Mouse (Mus musculus) midbrain, embryonic 11.5 days (tissue): ENCODE measurements at regions not wholly inside any gene's neighbourhood (a gene's known extent, or its start where the extent isn't known, plus 50 kb on each side); places are given as distances from the start of the nearest gene placed in this dataset.

ENCODE experiments used
- ATAC-seq: fragments of 200-750 bp; cut with Nextera tagmentation; 2 replicates; pipeline ENCODE4 v1.8.0; 2017; ENCODE audit warnings: moderate TSS enrichment, moderate library complexity; ENCODE audit not compliant: low FRiP score
- DNase-seq: peaks from one replicate; pipeline ENCODE4 v3.0.0; 2015; ENCODE audit warnings: low spot score; ENCODE audit errors: missing footprints
- H3K27ac ChIP-seq: fragments of 300-500 bp; sonication (generic); 2 replicates; pipeline ENCODE4 v1.5.1; 2014; ENCODE audit warnings: low read depth, low read length
- H3K27me3 ChIP-seq: fragments of 300-500 bp; sonication (generic); 2 replicates; pipeline ENCODE4 v1.6.1; 2014; ENCODE audit warnings: mild to moderate bottlenecking, low read length, moderate library complexity, mixed read lengths; ENCODE audit not compliant: control insufficient read depth, insufficient read depth
- H3K36me3 ChIP-seq: fragments of 300-500 bp; sonication (generic); 2 replicates; pipeline ENCODE4 v1.6.1; 2014; ENCODE audit warnings: mild to moderate bottlenecking, low read length, moderate library complexity, mixed read lengths; ENCODE audit not compliant: control insufficient read depth, insufficient read depth
- H3K4me1 ChIP-seq: fragments of 300-500 bp; sonication (generic); 2 replicates; pipeline ENCODE4 v1.6.1; 2014; ENCODE audit warnings: low read length; ENCODE audit not compliant: control insufficient read depth, insufficient read depth
- H3K4me2 ChIP-seq: fragments of 300-500 bp; sonication (generic); 2 replicates; pipeline ENCODE4 v1.6.1; 2014; ENCODE audit warnings: mild to moderate bottlenecking, moderate library complexity
- H3K4me3 ChIP-seq: fragments of 300-500 bp; sonication (generic); 2 replicates; pipeline ENCODE4 v1.5.1; 2014; ENCODE audit warnings: low read depth, low read length
- H3K9ac ChIP-seq: fragments of 300-500 bp; sonication (generic); 2 replicates; pipeline ENCODE4 v1.6.1; 2014; ENCODE audit warnings: low read length
- H3K9me3 ChIP-seq: fragments of 300-500 bp; sonication (generic); 2 replicates; pipeline ENCODE4 v1.6.1; 2016; ENCODE audit warnings: low read length; ENCODE audit not compliant: control insufficient read depth
- WGBS: fragments of 180-500 bp; shearing (Covaris S2); extraction: QIAGEN DNeasy Blood & Tissue Kit; methylation state at CpG from one replicate; pipeline ENCODE4 v1.1.7; 2014; 5-methylcytosine and 5-hydroxymethylcytosine counted together

GRCm38 (mm10) chr3:41365145-41365830 is 190.2 kb upstream of the Jade1 start:
- Histone ChIP-seq H3K9me3 (no peaks in the 10 kb centered on the region), H3K36me3 (no peaks in the 10 kb centered on the region), H3K9ac (no peak overlapping the region), H3K4me2 (no peak overlapping the region), H3K27me3 (no peaks in the 10 kb centered on the region), H3K27ac (no peak overlapping the region), H3K4me1 (no peaks in the 10 kb centered on the region), H3K4me3 (no peak overlapping the region)
- 84% methylated on average over 8 of the region's 8 CpGs for WGBS
- no peak for DNase-seq
- no peak for ATAC-seq

GRCm38 (mm10) chr3:41363947-41364346 is 191.6 kb upstream of the Jade1 start:
- H3K27ac ChIP-seq = no peak overlapping the region
- DNase-seq (no peak), ATAC-seq (no peak)
- H3K9me3 ChIP-seq = no peaks in the 10 kb centered on the region
- no peak overlapping the region for H3K9ac ChIP-seq
- no peaks in the 10 kb centered on the region for H3K4me1 ChIP-seq
- no peaks in the 10 kb centered on the region for H3K27me3 ChIP-seq
- no peak overlapping the region for H3K4me2 ChIP-seq
- H3K4me3 ChIP-seq = no peak overlapping the region
- H3K36me3 ChIP-seq = no peaks in the 10 kb centered on the region
- WGBS = 79% methylated on average over 3 of the region's 3 CpGs

DNA sequence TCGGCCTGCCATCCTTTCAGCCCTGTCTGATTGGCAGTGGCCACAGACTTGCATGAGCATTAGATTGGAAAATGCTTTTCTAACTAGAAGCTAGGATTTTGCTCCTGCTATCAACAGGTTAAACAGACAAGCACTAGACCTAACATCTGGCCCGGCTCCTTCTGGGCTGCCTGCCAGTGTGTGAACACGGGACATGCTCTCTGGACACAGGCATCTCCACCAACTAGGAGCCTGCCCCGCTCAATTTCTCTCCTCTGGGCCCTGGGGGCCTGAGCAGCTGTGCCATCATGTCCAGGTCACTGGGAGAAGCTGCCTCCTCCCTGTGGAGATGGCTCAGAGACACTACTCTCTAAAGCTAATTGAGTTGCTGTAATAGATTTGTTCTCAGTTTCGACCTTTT is 195.3 kb upstream of the Jade1 start:
- H3K27ac ChIP-seq = no peak overlapping the region
- DNase-seq (no peak), ATAC-seq (no peak)
- no peaks in the 10 kb centered on the region for H3K9me3 ChIP-seq
- H3K9ac ChIP-seq = no peak overlapping the region
- H3K4me1 ChIP-seq = no peaks in the 10 kb centered on the region
- no peaks in the 10 kb centered on the region for H3K36me3 ChIP-seq
- H3K4me3 ChIP-seq = no peak overlapping the region
- no peak overlapping the region for H3K4me2 ChIP-seq
- H3K27me3 ChIP-seq = no peaks in the 10 kb centered on the region
- WGBS = 72% methylated on average over 5 of the region's 5 CpGs

DNA sequence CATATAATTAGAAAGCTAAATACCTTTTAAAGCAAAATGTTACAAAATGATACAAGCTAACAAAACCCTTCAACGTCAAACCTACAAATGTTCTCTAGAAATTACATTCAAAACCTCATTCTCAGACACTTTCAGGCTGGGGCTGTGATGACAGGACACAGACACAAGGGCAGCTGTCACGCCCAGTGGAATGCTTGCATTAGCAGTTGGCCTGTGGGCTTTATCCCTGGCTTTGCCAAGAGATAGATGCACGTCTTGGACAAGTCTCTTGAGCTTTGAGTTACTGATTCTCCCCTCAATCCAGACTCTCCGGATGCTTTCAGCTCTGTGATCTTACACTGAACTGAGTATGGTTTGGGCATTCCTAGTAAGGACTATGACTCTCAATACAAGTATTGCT is 196.1 kb upstream of the Jade1 start:
- H3K4me2 ChIP-seq = no peak overlapping the region
- H3K36me3 ChIP-seq = no peaks in the 10 kb centered on the region
- no peak overlapping the region for H3K27ac ChIP-seq
- ATAC-seq = no peak
- H3K27me3 ChIP-seq = no peaks in the 10 kb centered on the region
- H3K9ac ChIP-seq = no peak overlapping the region
- H3K4me1 ChIP-seq = no peaks in the 10 kb centered on the region
- no peaks in the 10 kb centered on the region for H3K9me3 ChIP-seq
- no peak overlapping the region for H3K4me3 ChIP-seq
- 77% methylated on average over 4 of the region's 4 CpGs for WGBS
- DNase-seq = no peak

- DNase-seq = no peak
- H3K27ac ChIP-seq = no peak overlapping the region
- H3K27me3 ChIP-seq = no peaks in the 10 kb centered on the region
- no peak overlapping the region for H3K9ac ChIP-seq
- H3K4me3 ChIP-seq = no peak overlapping the region
- 17% methylated on average over 2 of the region's 2 CpGs for WGBS
- no peaks in the 10 kb centered on the region for H3K9me3 ChIP-seq
- ATAC-seq = no peak
- no peak overlapping the region for H3K4me2 ChIP-seq
- H3K36me3 ChIP-seq = no peaks in the 10 kb centered on the region
- no peaks in the 10 kb centered on the region for H3K4me1 ChIP-seq
Observed at GRCm38 (mm10) chr3:41353021-41353420, 202.5 kb upstream of the Jade1 start.

DNA sequence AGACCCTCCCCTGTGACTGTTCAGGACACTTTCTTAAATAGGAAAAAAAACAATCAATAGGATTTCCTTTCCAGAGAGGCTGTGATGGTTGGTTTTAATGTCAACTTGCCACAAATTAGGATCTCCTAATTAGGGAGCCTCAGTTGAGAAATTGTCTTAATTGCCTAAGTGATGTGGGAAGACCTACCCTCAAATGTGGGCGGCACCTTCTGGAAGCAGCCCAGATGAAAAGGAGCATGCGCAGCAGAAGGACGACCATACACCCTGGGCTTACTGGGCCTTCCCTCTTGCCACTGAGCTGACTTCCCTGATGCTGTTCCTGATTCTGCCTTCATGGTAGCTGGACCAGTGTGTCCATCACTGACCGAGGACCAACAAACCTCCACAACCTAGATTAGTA is 203.7 kb upstream of the Jade1 start:
- Histone ChIP-seq H3K36me3 (no peaks in the 10 kb centered on the region), H3K4me1 (no peaks in the 10 kb centered on the region), H3K27ac (no peak overlapping the region), H3K4me3 (no peak overlapping the region), H3K4me2 (no peak overlapping the region), H3K9ac (no peak overlapping the region), H3K27me3 (no peaks in the 10 kb centered on the region), H3K9me3 (no peaks in the 10 kb centered on the region)
- no peak for ATAC-seq
- WGBS = 85% methylated on average over 4 of the region's 4 CpGs
- no peak for DNase-seq

DNA sequence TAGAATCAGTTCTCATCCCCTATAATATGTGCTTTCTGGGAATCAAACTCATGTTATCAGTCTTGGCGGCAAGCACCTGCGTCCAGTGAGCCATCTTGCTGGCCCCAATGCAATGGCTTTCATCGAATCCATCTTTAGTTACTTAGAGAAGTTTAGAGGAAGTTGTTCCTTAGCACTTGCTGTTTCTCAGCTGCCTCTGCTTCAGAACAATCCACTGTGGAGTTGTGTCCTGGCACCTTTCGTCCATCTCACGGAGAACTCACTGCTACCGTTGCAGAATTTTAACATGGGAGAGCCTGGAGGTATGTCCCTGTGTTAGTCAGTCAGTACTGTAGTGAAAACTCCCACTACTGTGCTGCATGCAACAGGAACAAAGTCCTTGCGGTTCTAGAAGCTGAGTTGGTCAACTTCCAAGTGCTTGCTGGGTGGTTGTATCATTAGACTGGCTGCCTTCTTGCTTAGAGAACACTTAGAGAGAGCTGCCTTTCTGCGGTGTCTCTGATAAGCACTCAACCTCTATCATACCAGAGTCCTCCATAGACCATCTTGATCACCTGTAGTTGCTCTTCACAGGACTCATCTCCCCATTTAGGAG is 204.3 kb upstream of the Jade1 start:
- no peak overlapping the region for H3K9ac ChIP-seq
- H3K27ac ChIP-seq = no peak overlapping the region
- H3K9me3 ChIP-seq = no peaks in the 10 kb centered on the region
- H3K4me3 ChIP-seq = no peak overlapping the region
- 92% methylated on average over 8 of the region's 8 CpGs for WGBS
- no peak overlapping the region for H3K4me2 ChIP-seq
- ATAC-seq = no peak
- no peaks in the 10 kb centered on the region for H3K4me1 ChIP-seq
- H3K36me3 ChIP-seq = no peaks in the 10 kb centered on the region
- no peaks in the 10 kb centered on the region for H3K27me3 ChIP-seq
- DNase-seq = no peak

DNA sequence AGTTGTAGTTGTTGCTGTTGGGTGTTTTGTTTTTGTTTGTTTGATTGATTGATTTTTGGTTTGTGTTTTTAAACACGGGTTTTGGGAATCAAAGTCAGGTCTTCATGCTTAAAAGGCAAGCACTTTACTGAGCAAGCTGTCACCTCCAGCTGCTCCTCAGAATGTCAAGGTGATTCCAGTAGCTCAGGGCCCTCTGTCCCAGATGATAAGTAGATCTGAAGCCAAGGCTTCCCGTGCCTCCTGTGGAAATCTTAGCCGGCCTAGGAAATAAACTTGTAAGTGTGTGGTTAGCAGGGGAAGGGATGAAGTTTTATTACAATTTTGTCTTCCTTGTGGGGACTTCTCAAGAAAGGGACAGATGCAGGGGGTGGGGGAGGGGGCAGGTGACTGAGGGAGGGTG is 205.2 kb upstream of the Jade1 start:
- no peaks in the 10 kb centered on the region for H3K4me1 ChIP-seq
- H3K27ac ChIP-seq = no peak overlapping the region
- H3K4me3 ChIP-seq = no peak overlapping the region
- no peaks in the 10 kb centered on the region for H3K9me3 ChIP-seq
- H3K9ac ChIP-seq = no peak overlapping the region
- ATAC-seq = no peak
- no peak overlapping the region for H3K4me2 ChIP-seq
- H3K36me3 ChIP-seq = no peaks in the 10 kb centered on the region
- 88% methylated on average over 3 of the region's 3 CpGs for WGBS
- no peak for DNase-seq
- no peaks in the 10 kb centered on the region for H3K27me3 ChIP-seq

DNA sequence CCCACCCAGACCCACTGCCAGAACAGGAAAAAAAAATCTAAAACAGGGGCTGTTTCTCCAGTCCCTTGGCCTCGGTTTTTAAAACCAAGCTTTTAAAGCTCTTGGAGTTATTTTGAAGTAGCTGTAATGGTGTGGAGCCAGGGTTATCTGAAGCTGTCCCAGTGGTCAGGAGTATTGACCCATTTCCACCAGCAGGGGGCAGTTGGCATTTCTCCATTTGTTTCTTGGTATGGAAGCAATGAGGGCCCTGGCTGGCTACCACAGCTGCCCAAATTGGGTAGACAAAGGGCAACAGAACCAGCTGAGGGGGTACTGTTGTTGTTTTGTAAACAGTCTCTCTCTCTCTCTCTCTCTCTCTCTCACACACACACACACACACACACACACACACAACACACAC is 206.7 kb upstream of the Jade1 start:
- no peak for DNase-seq
- no peak overlapping the region for H3K27ac ChIP-seq
- H3K4me1 ChIP-seq = no peaks in the 10 kb centered on the region
- no peak overlapping the region for H3K9ac ChIP-seq
- H3K36me3 ChIP-seq = no peaks in the 10 kb centered on the region
- 57% methylated on average over 1 of the region's 1 CpGs for WGBS
- no peaks in the 10 kb centered on the region for H3K27me3 ChIP-seq
- no peaks in the 10 kb centered on the region for H3K9me3 ChIP-seq
- no peak overlapping the region for H3K4me2 ChIP-seq
- H3K4me3 ChIP-seq = no peak overlapping the region
- no peak for ATAC-seq
